Mouse (Mus musculus) MEL (cell line): ENCODE measurements around the gene Pip5k1b. TPM values are rescaled to one million over a fixed set of nuclear protein-coding genes. Genes with fewer than 3 reads are reported as not detected.
A peak's percentile ranks its signal among the peaks of the same experiment; 100 is the strongest.

Source experiments
- DNase-seq: peaks from one replicate; pipeline ENCODE4 v3.0.0; 2011; ENCODE audit warnings: low read depth, low spot score
- H3K27ac ChIP-seq: 2 replicates; pipeline ENCODE4 v1.5.1; 2012; ENCODE audit warnings: low read depth, mild to moderate bottlenecking, control low read depth, low read length, moderate library complexity; ENCODE audit not compliant: control insufficient read depth
- H3K27me3 ChIP-seq, 2 experiments: fragments of 150-350 bp in 1 of 2; sonication (generic) in 1 of 2; 2 replicates each; pipeline ENCODE4 v1.6.1; 2012; ENCODE audit warnings: low read length in 2 of 2, mild to moderate bottlenecking in 2 of 2, improper control_type of control experiment in 1 of 2, moderate library complexity in 1 of 2; ENCODE audit not compliant: insufficient read depth in 2 of 2, control insufficient read depth in 1 of 2
- H3K36me3 ChIP-seq, 2 experiments: 2 replicates each; pipeline ENCODE4 v1.6.1; 2012 to 2014; ENCODE audit warnings: low read length in 2 of 2, improper control_type of control experiment in 1 of 2, inconsistent platforms in 1 of 2, mild to moderate bottlenecking in 1 of 2; ENCODE audit not compliant: insufficient read depth in 2 of 2, control insufficient read depth in 1 of 2
- H3K4me1 ChIP-seq, 2 experiments: fragments of 150-350 bp in 1 of 2; sonication (generic) in 1 of 2; 2 replicates each; pipeline ENCODE4 v1.6.1; 2012; ENCODE audit warnings: low read length in 2 of 2, improper control_type of control experiment in 1 of 2, mild to moderate bottlenecking in 1 of 2; ENCODE audit not compliant: insufficient read depth in 2 of 2, control insufficient read depth in 1 of 2
- H3K4me3 ChIP-seq, 2 experiments: fragments of 150-350 bp in 1 of 2; sonication (generic) in 1 of 2; 2 replicates each; pipeline ENCODE4 v1.5.1; 2012; ENCODE audit warnings: low read depth in 2 of 2, low read length in 2 of 2, mild to moderate bottlenecking in 2 of 2, moderate library complexity in 2 of 2, control low read depth in 1 of 2, improper control_type of control experiment in 1 of 2; ENCODE audit not compliant: control insufficient read depth in 1 of 2, insufficient read depth in 1 of 2
- H3K79me2 ChIP-seq: 2 replicates; pipeline ENCODE4 v1.6.1; 2012; ENCODE audit warnings: mild to moderate bottlenecking, low read length, moderate library complexity; ENCODE audit not compliant: control insufficient read depth, poor library complexity, insufficient read depth
- H3K9ac ChIP-seq: 2 replicates; pipeline ENCODE4 v1.6.1; 2012; ENCODE audit warnings: low read depth, mild to moderate bottlenecking, control low read depth, low read length, moderate library complexity; ENCODE audit not compliant: control insufficient read depth, poor library complexity, severe bottlenecking
- H3K9me3 ChIP-seq: fragments of 150-350 bp; sonication (generic); replicated peaks from 2 replicates; pipeline ENCODE4 v1.6.1; 2012; ENCODE audit warnings: mild to moderate bottlenecking, low read length, improper control_type of control experiment, moderate library complexity; ENCODE audit not compliant: insufficient read depth
- BHLHE40 ChIP-seq: IDR thresholded peaks from 2 replicates; pipeline ENCODE4 v1.6.1; 2012; ENCODE audit warnings: low read depth, mild to moderate bottlenecking, inconsistent platforms, low read length, improper control_type of control experiment, borderline replicate concordance
- CHD2 ChIP-seq: IDR thresholded peaks from 2 replicates; pipeline ENCODE4 v1.6.1; 2011; ENCODE audit warnings: low read length, improper control_type of control experiment
- EP300 ChIP-seq, 2 experiments: IDR thresholded peaks; 2 replicates each; pipeline ENCODE4 v1.6.1; 2011; ENCODE audit warnings: improper control_type of control experiment in 2 of 2, low read length in 2 of 2, low read depth in 1 of 2, mild to moderate bottlenecking in 1 of 2
- ETS1 ChIP-seq: IDR thresholded peaks from 2 replicates; pipeline ENCODE4 v1.6.1; 2012; ENCODE audit warnings: low read depth, mild to moderate bottlenecking, inconsistent platforms, low read length, improper control_type of control experiment, moderate library complexity
- GABPA ChIP-seq: IDR thresholded peaks from 2 replicates; pipeline ENCODE4 v1.6.1; 2012; ENCODE audit warnings: low read depth, mild to moderate bottlenecking, inconsistent platforms, low read length, improper control_type of control experiment, moderate library complexity
- GATA1 ChIP-seq: IDR thresholded peaks from 2 replicates; pipeline ENCODE4 v1.6.1; 2011; ENCODE audit warnings: low read depth, low read length, improper control_type of control experiment
- JUND ChIP-seq: IDR thresholded peaks from 2 replicates; pipeline ENCODE4 v1.6.1; 2011; ENCODE audit warnings: low read depth, mild to moderate bottlenecking, improper control_type of control experiment, low read length
- KAT2A ChIP-seq: conservative IDR thresholded peaks from 2 replicates; pipeline ENCODE4 v1.6.1; 2012; ENCODE audit warnings: low read depth, low read length, improper control_type of control experiment, inconsistent platforms
- MAZ ChIP-seq: IDR thresholded peaks from 2 replicates; pipeline ENCODE4 v1.6.1; 2012; ENCODE audit warnings: low read depth, mild to moderate bottlenecking, inconsistent platforms, low read length, improper control_type of control experiment
- MXI1 ChIP-seq: IDR thresholded peaks from 2 replicates; pipeline ENCODE4 v1.6.1; 2011; ENCODE audit warnings: mild to moderate bottlenecking, low read depth, low read length, improper control_type of control experiment
- MYC ChIP-seq: IDR thresholded peaks from 2 replicates; pipeline ENCODE4 v1.6.1; 2011; ENCODE audit warnings: low read depth, mild to moderate bottlenecking, low read length, improper control_type of control experiment, moderate library complexity
- NELFE ChIP-seq: IDR thresholded peaks from 2 replicates; pipeline ENCODE4 v1.6.1; 2011; ENCODE audit warnings: low read depth, low read length, improper control_type of control experiment
- POLR2A ChIP-seq, 2 experiments: IDR thresholded peaks; 2 replicates each; pipeline ENCODE4 v1.6.1; 2011 to 2012; ENCODE audit warnings: low read length in 2 of 2, mild to moderate bottlenecking in 2 of 2, control low read depth in 1 of 2, improper control_type of control experiment in 1 of 2, low read depth in 1 of 2, moderate library complexity in 1 of 2; ENCODE audit not compliant: control insufficient read depth in 1 of 2, insufficient read depth in 1 of 2, poor library complexity in 1 of 2
- RCOR1 ChIP-seq: IDR thresholded peaks from 2 replicates; pipeline ENCODE4 v1.6.1; 2012; ENCODE audit warnings: low read depth, mild to moderate bottlenecking, inconsistent platforms, low read length, improper control_type of control experiment
- SIN3A ChIP-seq: IDR thresholded peaks from 2 replicates; pipeline ENCODE4 v1.6.1; 2012; ENCODE audit warnings: low read length, improper control_type of control experiment, inconsistent platforms
- TAL1 ChIP-seq: IDR thresholded peaks from 2 replicates; pipeline ENCODE4 v1.6.1; 2012; ENCODE audit warnings: mild to moderate bottlenecking, inconsistent platforms, low read length, moderate library complexity, mixed read lengths
- TBP ChIP-seq: IDR thresholded peaks from 2 replicates; pipeline ENCODE4 v1.8.0; 2011; ENCODE audit warnings: low read depth, low read length, improper control_type of control experiment
- TCF12 ChIP-seq: IDR thresholded peaks from 2 replicates; pipeline ENCODE4 v1.6.1; 2014; ENCODE audit warnings: low read depth, mild to moderate bottlenecking, inconsistent platforms, low read length, improper control_type of control experiment, moderate library complexity
- UBTF ChIP-seq: IDR thresholded peaks from 2 replicates; pipeline ENCODE4 v1.6.1; 2012; ENCODE audit warnings: low read depth, mild to moderate bottlenecking, inconsistent platforms, low read length, improper control_type of control experiment, moderate library complexity, borderline replicate concordance; ENCODE audit not compliant: insufficient read depth
- USF1 ChIP-seq: IDR thresholded peaks from 2 replicates; pipeline ENCODE4 v1.6.1; 2014; ENCODE audit warnings: low read depth, mild to moderate bottlenecking, inconsistent platforms, low read length, improper control_type of control experiment, moderate library complexity
- ZC3H11A ChIP-seq: IDR thresholded peaks from 2 replicates; pipeline ENCODE4 v1.6.1; 2012; ENCODE audit warnings: low read depth, mild to moderate bottlenecking, inconsistent platforms, low read length, improper control_type of control experiment
- ZNF384 ChIP-seq: IDR thresholded peaks from 2 replicates; pipeline ENCODE4 v1.6.1; 2012; ENCODE audit warnings: low read depth, mild to moderate bottlenecking, inconsistent platforms, low read length, improper control_type of control experiment
- polyA plus RNA-seq, 2 experiments: library from polyadenylated mRNA; stranded (reverse) in 1 of 2; unstranded in 1 of 2; fragments of >175 nt in 1 of 2; fragments of >200 nt in 1 of 2; gene quantifications; 2 replicates each; pipeline versions ENCODE4 v1.2.1 to v1.2.4; 2012; ENCODE audit warnings: low replicate concordance in 2 of 2, low read depth in 1 of 2; ENCODE audit not compliant: insufficient read length in 2 of 2, insufficient read depth in 1 of 2, missing spikeins in 1 of 2
- total RNA-seq: library from RNA; depleted of rRNA; stranded (reverse); fragments of 300-350 nt; gene quantifications from 2 replicates; pipeline ENCODE4 v1.2.3, GENCODE M21; 2012

The Pip5k1b gene
- total and polyA plus RNA-seq, 3 experiments = 3.4 to 10.0 TPM; not detected in 1

DNA sequence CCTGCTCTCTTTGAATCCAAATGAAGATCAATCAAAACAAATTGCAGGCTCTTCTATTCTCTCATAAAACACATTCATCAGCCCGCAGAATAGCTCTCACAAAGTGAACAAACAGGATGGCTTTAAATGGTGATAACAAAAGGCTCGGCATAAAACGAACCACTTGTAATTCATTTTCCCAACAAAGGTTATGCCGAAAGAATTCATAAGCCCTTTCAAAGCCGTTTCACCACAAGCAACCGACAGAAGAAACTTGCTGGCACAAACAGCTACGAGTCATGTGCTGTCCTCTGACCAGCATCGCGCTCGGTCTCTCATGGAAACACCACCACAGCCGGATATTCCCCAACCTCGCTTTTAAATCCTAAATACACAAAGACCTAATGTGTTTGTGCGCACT is 102.3 kb downstream of the Pip5k1b start:
- peaks cover 19 to 24% of the 10 kb centered on the region in 2 experiments for H3K4me1 ChIP-seq
- no peaks in the 10 kb centered on the region for H3K79me2 ChIP-seq
- H3K9ac ChIP-seq = peak overlapping the region; percentile 33
- no peaks in the 10 kb centered on the region for H3K27me3 ChIP-seq
- TF ChIP-seq UBTF (no peak), EP300 (IDR thresholded peaks at IDR 0.05; ENCODE audit: low read depth in 1 of 2, low read length in 2 of 2) (0 out of 4 replicates have a peak, but pooled peaks of 1 of the 2 experiments have one; percentile 11), USF1 (0 out of 2 replicates have a peak, but pooled peaks have one; percentile 24), ZC3H11A (no peak), JUND (no peak)
- DNase-seq = no peak
- H3K4me3 ChIP-seq = peak overlapping the region in 1 of 2 experiments; percentile 33; a peak in 3 of 4 replicates
- H3K36me3 ChIP-seq = peaks cover 0 to 33% of the 10 kb centered on the region in 2 experiments; a peak in 2 of 4 replicates
- H3K27ac ChIP-seq = no peak overlapping the region
- no peaks in the 10 kb centered on the region for H3K9me3 ChIP-seq

DNA sequence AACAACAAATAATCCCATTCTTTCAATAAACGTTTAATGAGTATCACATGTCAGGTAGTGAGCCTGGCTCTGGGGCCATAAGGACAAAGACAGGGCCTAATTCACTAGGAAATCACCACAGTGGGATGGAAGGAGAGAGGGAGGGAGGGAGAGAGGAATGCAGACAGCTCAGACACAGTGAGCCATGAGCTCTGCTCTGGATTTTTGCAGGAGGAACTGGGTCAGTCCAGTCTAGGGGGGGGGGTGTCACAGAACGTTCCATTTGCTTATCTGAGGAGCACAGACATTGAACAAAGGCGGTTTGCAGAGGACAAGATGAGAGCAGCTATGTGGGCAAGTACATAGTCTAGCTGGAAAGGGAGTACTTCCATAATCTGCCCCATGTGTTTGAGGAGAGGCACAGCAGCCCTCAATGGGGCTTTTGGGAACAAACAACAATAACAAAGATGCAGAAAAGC is 103.2 kb downstream of the Pip5k1b start:
- Histone ChIP-seq H3K4me3 (peak overlapping the region in 1 of 2 experiments; percentile 38; a peak in 1 of 4 replicates), H3K36me3 (peaks cover 0 to 33% of the 10 kb centered on the region in 2 experiments; a peak in 2 of 4 replicates), H3K27ac (peak overlapping the region; percentile 59), H3K79me2 (no peaks in the 10 kb centered on the region), H3K27me3 (no peaks in the 10 kb centered on the region), H3K9me3 (no peaks in the 10 kb centered on the region), H3K9ac (peak overlapping the region; percentile 52), H3K4me1 (peaks cover 19 to 24% of the 10 kb centered on the region in 2 experiments)
- TF ChIP-seq TAL1 = peak; percentile 88
- TF ChIP-seq ETS1 = peak; percentile 60
- TF ChIP-seq MAZ = 0 out of 2 replicates have a peak, but pooled peaks have one; percentile 34
- TF ChIP-seq GATA1 = peak; percentile 84
- TF ChIP-seq MXI1 = peak; percentile 49; the same call in 1 of the 2 replicates
- TF ChIP-seq POLR2A (IDR thresholded peaks at IDR 0.05; ENCODE audit: control insufficient read depth in 1 of 2, insufficient read depth in 1 of 2, low read depth in 1 of 2, low read length in 2 of 2, poor library complexity in 1 of 2) = peak in 1 of 2 experiments; percentile 33; a peak in 1 of 4 replicates
- TF ChIP-seq NELFE = peak; percentile 33; the same call in 1 of the 2 replicates
- 0 out of 2 replicates have a peak, but pooled peaks have one; percentile 39 for TF ChIP-seq TBP
- TF ChIP-seq USF1 = no peak
- TF ChIP-seq GABPA = no peak
- no peak for TF ChIP-seq KAT2A
- TF ChIP-seq TCF12 = peak; percentile 87
- TF ChIP-seq ZNF384 = no peak
- no peak for TF ChIP-seq CHD2
- peak; percentile 48; the same call in 1 of the 2 replicates for TF ChIP-seq RCOR1
- peak; percentile 71 to 86 for TF ChIP-seq EP300 (IDR thresholded peaks at IDR 0.05; ENCODE audit: low read depth in 1 of 2, low read length in 2 of 2)
- 0 out of 2 replicates have a peak, but pooled peaks have one; percentile 4 for TF ChIP-seq BHLHE40
- TF ChIP-seq SIN3A = peak; percentile 52; the same call in 1 of the 2 replicates
- peak; percentile 45; the same call in 1 of the 2 replicates for TF ChIP-seq MYC
- DNase-seq = peak; percentile 86
